Mouse (Mus musculus) lung, postnatal 10 days (tissue): ENCODE data around the gene Smim8.
A peak's percentile ranks its signal among the peaks of the same experiment; 100 is the strongest.
"Not testable (repeated sequence)": the region's sequence is repeated elsewhere in the genome, so short reads cannot be mapped to it uniquely, and the experiment has no call there.

Source experiments
- DNase-seq: peaks from one replicate; pipeline ENCODE4 v3.0.0; 2021

The Smim8 gene

GRCm38 (mm10) chr4:34777677-34778527 lies at the start of gene Smim8:
TSS of gene Smim8 (minus strand) at chr4:34778423.
- peak; percentile 94 for DNase-seq

- no peak for DNase-seq
Observed at GRCm38 (mm10) chr4:34823901-34824300, 45.7 kb upstream of the Smim8 start.

- no peak for DNase-seq
Observed at GRCm38 (mm10) chr4:34819904-34820303, 41.7 kb upstream of the Smim8 start.

GRCm38 (mm10) chr4:34801166-34802034 lies 23.2 kb upstream of the Smim8 start:
- DNase-seq, result no peak

GRCm38 (mm10) chr4:34798005-34798404 lies 19.8 kb upstream of the Smim8 start:
- no peak for DNase-seq

- no peak for DNase-seq
Observed at GRCm38 (mm10) chr4:34797294-34797983, 19.2 kb upstream of the Smim8 start.

GRCm38 (mm10) chr4:34796294-34796693 lies 18.1 kb upstream of the Smim8 start:
- no peak for DNase-seq

GRCm38 (mm10) chr4:34786476-34786875 lies 8.3 kb upstream of the Smim8 start:
- no peak for DNase-seq

- DNase-seq, result no peak
Observed at GRCm38 (mm10) chr4:34785646-34786045, 7.4 kb upstream of the Smim8 start.

GRCm38 (mm10) chr4:34784865-34785264 lies 6.6 kb upstream of the Smim8 start:
- peak; percentile 20 for DNase-seq

GRCm38 (mm10) chr4:34782730-34783129 lies 4.5 kb upstream of the Smim8 start:
- DNase-seq, result peak; percentile 33

- peak; percentile 35 for DNase-seq
Observed at GRCm38 (mm10) chr4:34771652-34772371, 6.4 kb downstream of the Smim8 start.

- DNase-seq, result no peak
Observed at GRCm38 (mm10) chr4:34756163-34756562, 22.1 kb downstream of the Smim8 start, which contains the start of gene Gm136. TSS of gene Gm136 (minus strand) at chr4:34756263.

GRCm38 (mm10) chr4:34749236-34749635 lies 29.0 kb downstream of the Smim8 start:
- DNase-seq, result peak; percentile 56

- DNase-seq, result no peak
Observed at GRCm38 (mm10) chr4:34734461-34734860, 43.8 kb downstream of the Smim8 start.

GRCm38 (mm10) chr4:34733415-34733814 lies 44.8 kb downstream of the Smim8 start:
- DNase-seq, result not testable (repeated sequence)

GRCm38 (mm10) chr4:34729851-34730341 lies 48.3 kb downstream of the Smim8 start, which contains the start of gene Cfap206:
TSS of gene Cfap206 (minus strand) at chr4:34730206.
- peak; percentile 79 for DNase-seq

- not testable (repeated sequence) for DNase-seq
Observed at GRCm38 (mm10) chr4:34725710-34726109, 52.5 kb downstream of the Smim8 start.

- no peak for DNase-seq
Observed at GRCm38 (mm10) chr4:34724306-34724705, 53.9 kb downstream of the Smim8 start.

- DNase-seq, result no peak
Observed at GRCm38 (mm10) chr4:34723186-34723585, 55.0 kb downstream of the Smim8 start.

GRCm38 (mm10) chr4:34720127-34720895 lies 57.9 kb downstream of the Smim8 start:
- DNase-seq, result no peak
